Mouse (Mus musculus): ENCODE data around the gene Gkap1.

Gene Gkap1

DNA sequence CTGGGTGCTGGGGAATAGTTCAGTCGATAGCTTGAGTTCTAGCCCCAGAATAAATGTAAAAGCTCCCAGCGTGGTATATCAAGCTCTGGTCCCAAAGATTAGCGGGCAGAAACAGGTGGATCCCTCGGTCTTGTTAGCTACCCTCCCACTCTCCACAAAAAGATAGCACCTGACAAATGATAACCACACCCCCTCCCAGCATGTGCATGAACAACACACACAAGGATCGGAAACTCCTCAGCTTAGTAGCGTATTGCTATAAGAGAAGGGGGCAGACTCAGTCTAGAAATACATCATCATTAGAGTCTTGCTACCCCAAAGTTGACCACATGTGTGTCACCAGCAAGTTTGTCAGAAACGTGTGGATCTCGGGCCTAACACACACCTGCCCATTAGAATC lies at the start of gene Gkap1:
Gene Gkap1, minus strand, starts transcription at position 101 of the 400 bp plus-strand sequence.
- no peak for DNase-seq

DNA sequence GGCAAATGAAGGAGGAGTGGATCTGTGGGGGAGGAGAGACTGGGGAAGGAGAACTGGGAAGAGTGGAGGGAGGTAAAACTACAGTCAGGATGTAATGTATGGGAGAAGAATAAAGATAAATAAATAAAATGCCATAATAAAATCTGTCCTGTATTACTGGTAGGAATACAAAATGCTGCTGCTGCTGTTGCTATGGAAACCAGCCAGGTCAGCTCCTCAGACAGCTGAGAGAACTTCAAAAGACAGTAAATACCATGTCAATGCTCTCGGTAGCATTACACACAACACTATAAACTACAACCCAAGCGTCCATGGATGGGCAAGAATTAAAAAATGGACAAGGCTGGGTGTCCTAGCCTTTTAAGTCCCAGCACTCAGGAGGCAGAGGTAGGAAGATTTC lies 42.3 kb upstream of the Gkap1 start:
- no peak for DNase-seq

DNA sequence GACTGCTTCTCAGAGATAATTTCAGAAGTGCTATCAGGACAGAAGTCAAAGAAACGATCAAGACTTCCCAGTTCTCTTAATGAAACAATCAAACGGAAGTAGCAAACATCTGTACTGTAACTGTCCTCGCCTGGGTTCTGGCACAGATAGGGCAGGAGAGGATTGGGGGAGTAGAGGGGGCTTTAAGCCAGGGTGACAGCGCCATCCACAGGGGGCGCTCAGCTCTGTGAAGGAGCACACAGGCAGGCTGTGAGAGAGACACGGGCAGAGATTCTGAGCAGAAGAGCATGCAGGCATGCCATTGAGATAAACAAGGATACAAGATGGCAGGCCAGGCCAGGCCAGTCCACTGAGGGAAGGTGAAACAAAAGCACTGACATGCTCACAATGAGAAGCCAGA lies 39.5 kb upstream of the Gkap1 start:
- DNase-seq = no peak

DNA sequence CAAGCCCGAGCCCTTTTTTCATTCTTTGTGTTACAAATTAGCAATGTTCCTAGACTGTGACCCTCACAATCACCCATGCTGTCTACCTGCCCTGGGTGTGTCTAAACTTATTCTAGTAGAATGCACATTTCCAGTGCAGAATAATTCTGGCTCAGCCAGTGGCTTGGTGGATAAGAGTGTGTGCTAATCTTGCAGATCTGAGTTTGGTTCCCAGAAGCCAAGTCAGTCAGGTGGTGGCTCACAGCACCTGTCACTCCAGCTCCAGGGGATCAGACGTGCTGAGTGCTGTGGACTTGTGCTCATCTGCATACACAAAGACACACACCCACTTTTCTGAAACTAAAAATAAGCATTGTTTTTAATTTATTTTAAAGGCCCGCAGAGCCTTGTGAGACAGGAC lies 38.3 kb upstream of the Gkap1 start:
- no peak for DNase-seq

DNA sequence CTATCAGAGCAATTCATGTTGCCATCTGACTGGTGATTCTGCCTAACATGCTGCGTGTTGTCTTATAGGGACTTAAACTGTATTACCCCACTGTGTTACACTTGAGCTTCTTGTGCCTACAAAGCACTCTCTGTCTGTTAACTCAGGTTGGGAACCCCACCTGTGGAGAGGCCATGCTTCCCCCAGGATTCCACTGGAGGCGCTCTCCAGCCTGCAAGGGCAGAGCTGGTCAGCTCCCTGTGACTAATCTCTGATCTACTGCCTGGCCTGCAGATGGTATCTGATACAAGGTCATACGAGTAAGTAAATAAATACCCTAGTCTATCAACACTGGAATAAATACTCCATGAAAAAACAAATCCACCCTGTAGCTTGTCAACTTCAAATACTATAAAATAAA lies 35.9 kb upstream of the Gkap1 start:
- DNase-seq = peak; percentile 37

DNA sequence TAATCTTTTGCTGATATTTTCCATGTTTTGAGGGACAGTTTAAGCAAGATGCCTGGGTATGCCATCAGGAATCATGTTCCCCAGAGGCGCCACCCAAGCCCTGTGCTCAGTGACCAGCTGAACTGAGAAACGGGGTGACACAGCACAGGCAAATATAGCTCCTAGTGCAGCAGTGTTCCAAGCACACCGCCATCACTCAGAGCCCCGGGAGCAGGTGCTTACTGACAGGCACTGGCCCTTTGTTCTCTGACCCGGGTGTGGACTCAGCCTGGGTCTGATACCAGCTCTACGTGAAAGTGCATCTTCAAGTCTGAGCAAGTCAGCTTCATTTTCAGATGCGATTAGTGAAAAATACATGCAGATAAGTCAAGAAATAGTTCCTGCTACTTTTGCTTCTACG lies 34.0 kb upstream of the Gkap1 start:
- DNase-seq = no peak

DNA sequence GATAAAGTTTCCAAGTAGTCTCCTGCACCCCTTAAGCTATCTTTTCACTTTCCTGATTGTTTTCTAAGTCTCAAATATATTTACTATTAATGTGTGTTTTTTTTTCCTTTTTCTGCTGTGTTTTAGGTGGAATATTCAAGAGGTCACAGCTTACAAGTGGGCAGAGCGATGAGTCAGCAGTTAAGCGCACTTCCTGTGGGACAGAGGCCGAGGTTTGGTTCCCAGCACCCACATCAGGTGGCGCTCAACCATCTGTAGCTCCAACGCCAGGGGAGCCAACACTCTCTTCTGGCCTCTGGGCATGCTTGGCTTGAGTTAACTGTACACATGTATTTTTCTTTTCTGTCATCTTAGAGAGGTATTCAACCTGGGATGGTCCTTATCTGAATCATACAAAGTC lies 32.0 kb upstream of the Gkap1 start:
- no peak for DNase-seq

DNA sequence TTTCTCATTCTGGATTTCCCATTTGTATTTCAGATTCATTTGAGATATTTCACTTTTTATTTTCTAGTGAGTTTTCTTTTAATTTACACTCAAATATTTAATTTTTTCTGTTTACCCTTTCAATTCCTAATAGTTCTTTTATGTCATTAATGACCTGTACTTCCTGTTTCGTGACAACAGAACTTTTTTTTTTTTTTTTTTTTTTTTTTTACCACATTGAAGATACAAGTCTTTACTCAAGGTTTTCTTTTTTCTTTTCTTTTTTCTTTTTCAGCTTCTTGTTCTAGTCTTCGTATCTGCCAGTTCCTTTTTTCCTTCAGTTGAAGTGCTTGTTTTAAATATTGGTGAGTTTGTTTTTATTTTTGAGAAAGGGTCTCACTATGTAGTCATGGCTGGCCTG lies 29.7 kb upstream of the Gkap1 start:
- no peak for DNase-seq

DNA sequence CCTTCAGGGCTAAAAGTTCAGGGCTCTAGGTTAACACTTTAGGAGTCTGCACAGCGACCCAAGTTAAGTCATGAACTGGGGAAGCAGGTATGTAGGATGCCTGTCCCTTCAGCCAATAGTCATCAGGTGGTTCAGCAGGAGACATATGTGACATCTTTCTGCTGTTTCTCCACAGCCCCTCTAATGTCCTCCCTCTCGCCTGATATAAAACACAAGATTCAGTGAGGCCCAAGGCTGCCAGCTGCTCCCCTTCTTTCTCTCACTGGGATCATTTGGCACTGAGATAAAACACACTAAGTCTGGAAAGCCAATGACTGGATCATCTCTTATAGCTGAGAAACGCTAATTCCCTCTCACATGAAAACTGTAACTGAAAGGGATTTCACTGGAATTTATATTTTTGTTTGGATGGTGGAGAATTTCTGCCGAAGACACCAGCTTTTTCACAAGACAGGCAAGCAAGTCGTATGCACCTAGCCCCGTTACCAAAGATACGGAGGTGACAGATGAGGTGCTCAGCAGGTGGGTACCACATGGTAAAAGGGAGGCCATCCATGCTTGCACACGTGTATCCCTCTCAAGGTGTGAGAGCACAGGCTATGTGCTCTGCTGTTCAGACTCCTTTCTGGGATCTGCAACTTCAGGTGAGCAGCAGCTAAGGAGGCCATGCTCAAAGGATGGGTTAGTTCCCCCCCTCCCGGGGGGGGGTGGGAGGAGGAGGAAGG lies 27.1 kb upstream of the Gkap1 start:
- no peak for DNase-seq

DNA sequence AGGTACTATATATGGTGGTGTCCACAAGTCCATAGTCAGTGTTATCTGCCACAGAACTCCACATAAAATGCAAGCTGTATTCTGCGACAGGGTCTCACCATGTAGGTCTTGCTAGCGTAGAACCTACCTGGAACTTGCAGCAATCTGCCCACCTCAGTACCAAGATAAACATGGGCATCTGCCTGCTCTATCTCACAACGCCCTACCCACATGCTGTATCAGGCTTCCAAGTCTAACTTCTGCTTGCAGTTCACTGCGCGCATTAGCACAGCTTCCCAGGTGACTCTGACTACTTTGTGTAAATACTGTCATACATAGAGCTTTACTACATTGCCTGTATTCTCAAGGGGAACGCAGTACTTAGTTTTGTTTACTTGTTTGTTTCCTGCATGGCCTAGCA lies 26.5 kb upstream of the Gkap1 start:
- no peak for DNase-seq

DNA sequence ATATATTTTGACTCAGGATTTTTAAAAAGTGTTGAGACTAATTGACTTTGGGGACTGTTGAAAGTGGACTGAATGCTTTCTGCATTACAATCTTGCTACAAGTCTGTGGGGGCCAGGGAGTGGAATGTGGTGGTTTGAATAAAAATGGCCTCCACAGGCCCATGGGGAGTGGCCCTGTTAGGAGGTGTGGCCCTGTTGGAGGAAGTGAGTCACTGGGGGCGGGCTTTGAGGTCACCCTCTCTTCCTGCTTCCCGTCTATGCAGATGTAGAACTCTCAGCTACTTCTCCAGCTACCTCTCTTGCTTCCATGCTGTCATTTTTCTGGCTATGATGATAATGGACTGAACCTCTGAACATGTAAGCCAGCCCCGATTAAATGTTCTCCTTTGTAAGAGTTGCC lies 23.3 kb upstream of the Gkap1 start:
- no peak for DNase-seq

DNA sequence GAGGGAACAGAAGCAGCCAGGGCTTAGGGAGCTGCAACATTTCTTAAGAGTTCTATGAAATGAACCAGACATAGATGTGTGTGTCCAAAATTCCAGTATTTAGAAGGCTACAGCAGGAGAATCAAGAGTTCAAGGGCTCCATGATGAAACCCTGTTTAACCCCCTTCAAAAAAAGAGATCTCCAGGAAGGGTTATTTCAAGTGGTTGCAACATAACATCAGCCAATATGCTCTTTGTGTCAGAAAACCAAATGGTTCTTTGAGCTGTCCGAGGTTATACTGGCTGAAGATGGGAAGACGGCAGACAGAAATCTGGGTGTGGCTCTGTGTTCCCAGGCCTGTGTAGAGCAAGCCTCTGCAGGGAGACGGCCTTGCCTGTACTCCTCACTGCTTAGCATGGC lies 20.1 kb upstream of the Gkap1 start:
- no peak for DNase-seq

DNA sequence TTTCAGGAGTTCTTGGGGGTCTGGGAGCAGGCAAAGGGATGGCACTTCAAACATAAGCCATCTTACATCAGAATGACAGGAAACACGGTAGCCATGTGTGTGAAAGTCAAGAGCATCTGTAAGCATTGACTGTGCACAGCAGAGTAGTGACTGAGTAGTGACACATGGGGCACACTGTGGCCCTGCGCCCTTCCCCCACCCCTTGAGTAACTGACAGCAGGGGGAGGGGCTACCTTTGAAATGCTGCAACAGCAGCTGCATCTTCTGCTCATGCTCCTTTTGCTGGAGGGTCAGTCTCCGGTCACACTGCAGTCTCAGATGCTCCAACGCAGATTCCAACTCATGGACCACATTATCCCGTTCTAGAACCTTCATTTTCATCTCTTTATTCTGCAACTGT lies 17.3 kb upstream of the Gkap1 start:
- DNase-seq = no peak

DNA sequence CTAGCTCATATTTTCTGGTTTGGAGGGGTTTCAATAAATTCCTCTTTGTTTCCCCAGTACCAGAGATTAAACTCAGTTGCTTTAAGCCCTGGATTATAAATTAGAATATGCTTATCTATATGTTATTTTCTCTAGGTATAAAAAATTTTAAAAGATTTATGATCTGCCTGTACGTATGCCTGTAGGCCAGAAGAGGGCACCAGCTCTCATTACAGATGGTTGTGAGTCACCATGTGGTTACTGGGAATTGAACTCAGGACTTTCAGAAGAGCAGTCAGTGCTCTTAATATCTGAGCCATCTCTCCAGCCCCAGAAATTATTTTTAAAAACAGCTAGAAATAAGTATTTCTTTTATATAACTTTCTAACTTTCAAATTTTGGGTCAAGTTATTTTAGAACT lies 13.8 kb upstream of the Gkap1 start:
- DNase-seq = no peak

DNA sequence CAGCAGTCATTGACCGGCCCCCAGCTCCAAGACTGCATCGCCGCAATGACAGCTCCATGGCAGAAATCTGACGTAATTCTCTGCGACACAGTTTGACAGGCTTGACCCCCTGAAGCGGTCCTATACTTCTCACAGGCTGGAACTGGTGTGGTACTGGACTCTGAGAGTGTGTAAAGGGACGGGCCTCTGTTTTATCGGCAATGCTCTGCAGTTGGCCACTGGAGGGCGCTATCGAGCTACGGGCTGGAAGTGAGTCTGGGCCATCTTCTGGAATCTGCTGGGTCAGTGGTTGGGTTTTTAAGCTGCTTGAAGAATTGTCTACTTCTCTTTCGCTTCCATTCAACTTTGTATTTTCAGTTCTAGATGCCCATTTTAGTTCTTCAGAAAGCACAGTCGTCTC lies 12.3 kb upstream of the Gkap1 start:
- DNase-seq = peak; percentile 76

DNA sequence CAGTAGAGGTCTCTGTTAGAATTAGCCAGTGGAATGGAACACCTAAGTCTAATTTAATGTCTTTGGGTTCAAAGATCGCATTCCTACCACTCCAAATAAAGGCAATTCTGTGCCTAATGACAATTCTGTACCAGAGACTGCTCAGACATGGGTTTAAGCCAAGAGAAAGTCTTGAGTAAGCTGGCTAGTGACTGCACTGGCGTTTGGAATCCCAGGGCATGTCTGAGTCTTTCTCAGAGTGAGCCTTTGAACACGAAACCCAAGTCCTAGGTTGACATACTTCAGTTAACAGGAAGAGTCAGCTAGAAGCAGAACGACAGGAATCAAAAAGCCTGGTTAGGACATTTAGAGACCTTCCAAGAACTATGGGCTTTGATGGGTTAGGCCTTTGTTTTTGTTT lies 8.0 kb upstream of the Gkap1 start:
- DNase-seq = peak; percentile 85

DNA sequence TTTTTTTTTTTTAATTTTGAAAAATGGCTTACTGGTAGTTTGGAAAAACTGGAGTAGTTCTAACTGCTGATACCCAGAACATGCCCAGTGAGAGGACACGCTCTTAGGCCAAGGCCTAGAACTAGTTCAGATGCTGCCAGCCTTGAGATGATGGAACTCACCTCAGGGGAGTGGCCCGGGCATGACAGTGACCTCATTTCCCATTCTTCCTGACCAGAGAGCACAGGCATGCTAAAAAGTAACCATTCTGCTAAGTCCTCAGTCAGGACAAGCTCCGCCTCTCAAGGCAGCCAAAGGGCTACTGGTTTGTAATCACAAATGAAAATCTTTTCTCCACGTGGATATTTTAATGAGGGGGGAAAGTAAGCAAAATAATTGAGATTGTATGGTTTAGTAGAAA lies 6.4 kb upstream of the Gkap1 start:
- peak; percentile 77 for DNase-seq

DNA sequence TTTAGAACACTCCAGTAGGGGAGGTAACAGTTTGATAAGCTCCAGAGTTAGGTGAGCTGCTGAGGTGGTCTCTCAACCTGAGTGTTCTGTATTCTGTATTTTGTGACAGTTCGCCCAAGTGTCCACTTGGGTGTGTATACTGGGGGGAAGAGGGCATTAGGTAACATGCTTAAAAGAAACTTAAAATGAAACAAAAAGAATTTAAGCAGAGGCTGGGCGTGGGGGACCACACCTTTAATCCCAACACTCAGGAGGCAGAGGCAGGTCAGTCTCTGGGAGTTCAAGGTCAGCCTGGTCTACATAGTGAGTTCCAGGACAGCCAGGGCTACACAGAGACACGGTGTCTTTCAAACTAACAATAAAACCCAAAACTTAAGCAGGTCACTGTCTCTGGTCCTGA lies 5.0 kb upstream of the Gkap1 start:
- no peak for DNase-seq

DNA sequence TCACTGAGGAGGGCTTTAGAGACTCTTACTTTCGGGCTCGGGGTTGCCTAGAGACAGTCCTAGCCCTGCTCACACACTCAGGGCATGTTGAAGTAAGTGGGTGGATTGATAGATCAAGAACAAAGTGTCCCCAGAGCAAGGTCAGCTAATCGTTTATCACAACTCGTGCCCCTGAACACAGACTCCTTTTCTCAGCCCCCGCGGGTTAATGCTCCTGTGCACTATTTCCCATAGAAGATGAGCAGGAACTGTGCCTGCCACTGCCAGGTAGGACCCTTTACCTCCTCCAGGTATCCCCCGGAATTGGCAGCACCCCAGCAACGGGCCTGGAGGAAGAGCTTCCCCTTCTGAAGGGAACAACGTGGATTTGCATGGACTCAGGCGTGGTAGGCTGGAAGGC lies 757 bp upstream of the Gkap1 start:
- DNase-seq = no peak

DNA sequence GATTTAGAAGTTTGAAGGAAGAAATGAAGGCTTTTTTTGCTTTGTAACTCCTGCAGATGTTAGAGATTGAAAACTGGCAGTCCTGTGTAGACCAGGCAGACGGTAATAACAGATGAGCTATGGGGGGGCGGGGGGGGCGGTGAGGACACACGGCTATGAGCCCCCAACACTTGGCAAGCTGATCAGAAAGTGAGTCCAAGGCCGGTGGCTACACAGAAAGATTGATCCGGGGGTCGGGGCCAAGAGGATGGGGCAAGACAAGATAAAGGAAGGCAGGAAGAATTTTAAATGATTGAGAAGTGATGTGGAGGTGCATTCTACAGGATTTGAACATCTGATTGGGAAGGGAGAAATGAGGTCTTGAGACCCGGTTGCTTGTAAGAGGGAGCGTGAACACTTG lies 423 bp downstream of the Gkap1 start:
- no peak for DNase-seq

DNA sequence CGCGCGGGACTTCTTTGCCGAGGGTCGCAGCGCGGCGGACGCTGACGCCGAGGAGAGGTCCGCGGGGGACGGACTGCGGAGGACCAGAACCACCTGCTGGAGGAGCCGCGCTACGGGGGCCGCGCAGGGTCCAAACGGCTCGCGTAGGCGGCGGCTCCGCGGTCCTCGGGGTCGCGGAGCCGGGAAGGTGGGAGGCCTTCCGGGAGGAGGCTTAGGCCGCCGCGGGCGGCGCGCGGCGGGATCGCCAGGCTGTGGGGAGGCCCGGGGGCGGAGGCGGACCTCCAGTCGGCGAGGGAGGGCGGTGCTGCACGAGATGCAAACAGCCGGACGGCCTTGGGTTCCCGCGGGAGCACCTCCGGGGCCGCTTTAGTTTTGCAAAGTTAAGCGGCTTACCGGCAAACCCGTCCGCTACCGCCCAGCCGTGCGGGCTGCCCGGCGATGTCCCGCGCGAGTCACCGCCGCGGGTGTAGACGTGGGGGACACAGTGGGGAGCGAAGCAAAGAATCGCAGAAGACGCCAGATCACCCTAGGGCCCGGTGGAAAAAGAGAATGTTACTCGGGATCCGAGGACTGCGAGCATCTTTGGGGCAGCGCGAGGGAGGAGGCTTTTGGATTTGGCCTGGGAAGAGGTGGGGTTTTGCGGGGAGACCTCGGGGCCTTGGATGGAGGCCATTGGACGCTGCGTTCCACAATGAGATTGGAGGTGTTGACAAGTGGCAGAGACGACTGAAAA lies 1.1 kb downstream of the Gkap1 start:
- DNase-seq = peak; percentile 56

DNA sequence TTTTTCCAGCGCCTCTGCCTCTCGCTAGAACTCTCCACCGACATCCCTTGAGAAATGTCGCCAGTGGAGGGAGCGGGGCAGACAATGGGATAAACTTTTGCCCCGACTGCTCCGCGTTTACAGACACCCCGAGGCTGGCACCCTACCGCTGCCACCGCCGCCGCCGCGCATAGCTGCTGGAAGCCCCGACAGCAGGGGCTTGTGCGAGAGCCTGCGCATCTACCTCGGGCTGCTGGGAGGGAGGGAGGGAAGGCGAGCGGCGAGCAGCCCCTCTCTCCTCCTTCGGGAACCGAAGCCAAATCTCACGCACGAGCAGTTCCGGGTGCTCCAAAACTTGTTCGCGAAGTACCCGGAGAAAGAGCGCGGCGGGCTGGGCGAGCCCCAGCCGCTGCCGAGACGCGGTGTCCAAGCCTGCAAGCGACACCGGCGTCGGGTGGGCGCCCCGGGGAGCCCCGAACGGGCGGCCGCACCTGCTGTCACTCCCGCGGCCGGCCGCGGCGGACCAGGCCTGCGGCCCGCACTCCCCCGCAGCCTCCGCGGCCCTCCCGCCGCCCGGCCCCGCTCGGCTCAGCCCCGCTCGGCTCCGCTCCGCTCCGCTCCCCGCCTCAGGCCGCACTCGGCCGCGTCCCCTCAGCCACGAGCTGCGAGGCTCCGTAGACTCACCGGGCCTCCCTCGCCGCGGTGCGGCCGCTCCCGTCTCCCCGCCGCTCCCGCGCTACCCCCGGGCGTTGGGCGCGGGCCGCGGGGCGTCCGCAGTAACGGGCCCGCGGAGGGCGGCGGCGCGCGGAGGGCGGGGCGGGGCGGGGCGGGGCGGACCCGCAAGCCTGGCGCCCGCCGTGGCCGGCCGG lies 1.9 kb downstream of the Gkap1 start:
- DNase-seq = no peak

DNA sequence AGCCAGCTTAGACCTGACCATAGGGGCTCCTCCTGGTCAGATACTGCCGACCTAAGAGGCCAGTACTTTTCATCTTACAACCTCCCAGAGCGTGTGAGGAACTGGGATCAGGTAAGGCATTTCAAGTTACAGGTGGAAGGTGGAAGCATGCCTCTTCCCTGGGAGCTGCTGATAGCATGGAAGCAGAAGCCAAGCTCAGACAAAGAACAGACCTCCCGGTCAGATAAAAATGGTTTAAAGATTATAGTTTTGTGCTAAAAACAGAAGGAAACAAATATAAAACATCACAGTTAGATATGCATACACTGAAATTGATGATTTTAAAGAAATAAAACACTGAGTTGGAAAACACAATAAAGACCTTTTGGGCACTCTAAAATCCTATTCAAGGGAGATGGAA lies 8.6 kb downstream of the Gkap1 start:
- DNase-seq = no peak

DNA sequence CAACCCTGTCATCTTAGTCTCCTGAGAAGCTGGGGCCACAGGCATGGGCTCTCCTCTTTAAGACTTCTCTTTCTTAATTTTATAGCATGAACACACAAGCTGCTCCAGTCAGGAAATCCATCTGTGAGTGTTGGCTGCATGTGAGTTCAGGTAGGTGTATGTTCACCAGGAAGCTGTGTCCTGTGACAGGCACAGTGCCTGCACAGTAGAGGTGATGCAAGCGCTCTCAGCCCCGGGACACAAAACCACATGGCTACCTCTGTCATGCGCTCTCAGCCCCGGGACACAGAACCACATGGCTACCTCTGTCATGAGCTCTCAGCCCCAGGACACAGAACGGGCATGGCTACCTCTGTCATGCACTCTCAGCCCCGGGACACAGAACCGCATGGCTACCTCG lies 12.0 kb downstream of the Gkap1 start:
- DNase-seq = no peak
